Mouse (Mus musculus): Measurements from ENCODE around the gene Vwa3b.

Gene Vwa3b

GRCm38 (mm10) chr1:37063841-37064240 is 37.4 kb downstream of the Vwa3b start:
- DNase-seq (ENCODE audit: low spot score): no peak

GRCm38 (mm10) chr1:37065658-37066412 is 39.4 kb downstream of the Vwa3b start:
- no peak for DNase-seq (ENCODE audit: low spot score)

GRCm38 (mm10) chr1:37075759-37076158 is 49.4 kb downstream of the Vwa3b start:
- no peak for DNase-seq (ENCODE audit: low spot score)

GRCm38 (mm10) chr1:37077266-37077665 is 50.9 kb downstream of the Vwa3b start:
- DNase-seq (ENCODE audit: low spot score): no peak

GRCm38 (mm10) chr1:37077955-37078549 is 51.7 kb downstream of the Vwa3b start:
- no peak for DNase-seq (ENCODE audit: low spot score)

GRCm38 (mm10) chr1:37080442-37080841 is 54.0 kb downstream of the Vwa3b start:
- no peak for DNase-seq (ENCODE audit: low spot score)

- no peak for DNase-seq (ENCODE audit: low spot score)
Observed at GRCm38 (mm10) chr1:37081376-37082214, 55.2 kb downstream of the Vwa3b start.

- no peak for DNase-seq (ENCODE audit: low spot score)
Observed at GRCm38 (mm10) chr1:37082215-37082464, 55.7 kb downstream of the Vwa3b start.

- no peak for DNase-seq (ENCODE audit: low spot score)
Observed at GRCm38 (mm10) chr1:37084075-37084474, 57.7 kb downstream of the Vwa3b start.

- no peak for DNase-seq (ENCODE audit: low spot score)
Observed at GRCm38 (mm10) chr1:37085171-37085570, 58.8 kb downstream of the Vwa3b start.

- DNase-seq (ENCODE audit: low spot score): no peak
Observed at GRCm38 (mm10) chr1:37089191-37089590, 62.8 kb downstream of the Vwa3b start.

- DNase-seq (ENCODE audit: low spot score): no peak
Observed at GRCm38 (mm10) chr1:37097382-37098093, 71.1 kb downstream of the Vwa3b start.

GRCm38 (mm10) chr1:37098094-37098555 is 71.7 kb downstream of the Vwa3b start:
- no peak for DNase-seq (ENCODE audit: low spot score)

GRCm38 (mm10) chr1:37100361-37100760 is 74.0 kb downstream of the Vwa3b start:
- DNase-seq (ENCODE audit: low spot score): no peak

- no peak for DNase-seq (ENCODE audit: low spot score)
Observed at GRCm38 (mm10) chr1:37101016-37101415, 74.6 kb downstream of the Vwa3b start.

- no peak for DNase-seq (ENCODE audit: low spot score)
Observed at GRCm38 (mm10) chr1:37101717-37102116, 75.3 kb downstream of the Vwa3b start.

- DNase-seq (ENCODE audit: low spot score): no peak
Observed at GRCm38 (mm10) chr1:37105194-37105593, 78.8 kb downstream of the Vwa3b start.

GRCm38 (mm10) chr1:37113781-37114180 is 87.4 kb downstream of the Vwa3b start:
- DNase-seq (ENCODE audit: low spot score): no peak

- no peak for DNase-seq (ENCODE audit: low spot score)
Observed at GRCm38 (mm10) chr1:37115847-37116246, 89.5 kb downstream of the Vwa3b start.

GRCm38 (mm10) chr1:37116574-37116973 is 90.2 kb downstream of the Vwa3b start:
- no peak for DNase-seq (ENCODE audit: low spot score)

- DNase-seq (ENCODE audit: low spot score): no peak
Observed at GRCm38 (mm10) chr1:37117964-37118363, 91.6 kb downstream of the Vwa3b start.

- DNase-seq (ENCODE audit: low spot score): no peak
Observed at GRCm38 (mm10) chr1:37122306-37122705, 95.9 kb downstream of the Vwa3b start.
